Mouse (Mus musculus): ENCODE data around the gene Pkp4. TPM values are rescaled to one million over a fixed set of nuclear protein-coding genes. Genes with fewer than 3 reads are reported as not detected.

The Pkp4 gene
- polyA plus RNA-seq, 1 experiment from 2014 or later, result 45.1 TPM

DNA sequence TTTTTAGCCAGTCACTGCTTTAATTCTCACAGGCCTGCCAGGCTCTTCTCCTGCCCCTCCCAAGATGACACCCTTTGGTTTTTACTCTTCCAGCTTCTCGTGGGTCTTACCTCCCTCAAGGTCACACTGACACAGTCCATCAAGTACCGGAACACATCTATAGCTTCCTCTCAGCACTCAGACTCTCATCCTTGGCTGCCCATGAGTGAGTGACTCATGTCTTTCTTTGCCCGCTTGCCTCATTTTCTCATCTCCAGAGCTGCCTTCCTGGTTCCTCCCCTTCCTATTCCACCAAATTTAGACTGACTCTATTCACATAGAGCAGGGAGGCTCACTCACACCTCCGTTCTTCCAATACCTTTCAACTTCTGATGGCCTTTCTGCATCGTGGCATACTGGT is 42.3 kb downstream of the Pkp4 start:
- peaks cover 5% of the 10 kb centered on the region; the same call in 1 of the 2 replicates for H3K4me1 ChIP-seq (ENCODE audit: control insufficient read depth, insufficient read depth, low read length)
- WGBS, result 70% methylated on average over 5 of the region's 5 CpGs
- no peak overlapping the region for H3K27ac ChIP-seq (ENCODE audit: low read length)
- no peak for ATAC-seq (ENCODE audit: insufficient number of reproducible peaks, insufficient read depth, low FRiP score, low read depth)
- H3K9me3 ChIP-seq (ENCODE audit: control insufficient read depth, low read depth, low read length), result no peaks in the 10 kb centered on the region
- no peak overlapping the region for H3K4me3 ChIP-seq (ENCODE audit: low read depth, low read length)
- H3K4me2 ChIP-seq (replicated peaks; ENCODE audit: low read depth, low read length), result no peak overlapping the region
- H3K36me3 ChIP-seq (ENCODE audit: control insufficient read depth, insufficient read depth, low read length), result no peaks in the 10 kb centered on the region
- no peaks in the 10 kb centered on the region for H3K27me3 ChIP-seq (ENCODE audit: control insufficient read depth, insufficient read depth, low read length)
- H3K9ac ChIP-seq (replicated peaks; ENCODE audit: low read depth, low read length), result no peak overlapping the region

DNA sequence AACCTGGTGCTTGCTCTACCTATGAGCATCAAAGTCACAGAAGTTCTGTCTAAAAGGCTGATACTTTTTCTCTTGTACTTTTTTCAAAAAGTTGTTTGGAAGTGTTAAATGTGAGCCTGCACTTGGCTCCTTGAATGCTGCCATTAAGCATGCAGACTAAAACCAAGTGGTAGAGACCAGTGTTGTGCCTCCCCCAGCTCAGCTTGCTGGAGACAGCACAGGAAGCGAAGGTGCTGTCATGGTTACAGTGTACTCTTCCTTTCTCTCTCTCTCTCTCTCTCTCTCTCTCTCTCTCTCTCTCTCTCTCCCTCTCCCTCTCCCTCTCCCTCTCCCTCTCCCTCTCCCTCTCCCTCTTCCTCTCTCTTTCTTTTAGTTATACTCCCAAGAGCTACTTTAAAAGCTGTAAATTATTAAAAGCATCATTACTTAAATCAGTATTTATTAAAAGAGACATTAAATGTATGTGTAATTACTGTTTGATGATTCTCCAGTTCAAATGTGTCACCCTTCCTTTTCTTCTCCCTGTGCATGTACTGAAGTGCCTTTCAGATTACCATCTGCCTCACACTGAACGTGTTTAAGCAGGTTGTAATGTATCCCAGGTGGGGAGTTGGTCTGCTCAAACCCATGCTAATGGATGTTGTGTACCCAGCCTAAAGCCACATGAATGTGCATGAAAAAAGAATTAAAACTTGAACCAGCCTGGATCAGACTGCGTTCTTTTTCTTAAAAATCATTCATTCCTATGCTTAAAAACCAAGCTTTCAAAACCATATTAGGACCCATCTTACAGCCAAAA is 43.2 kb downstream of the Pkp4 start:
- Histone ChIP-seq H3K4me1 (ENCODE audit: control insufficient read depth, insufficient read depth, low read length) (peaks cover 6% of the 10 kb centered on the region; the same call in 1 of the 2 replicates), H3K9me3 (ENCODE audit: control insufficient read depth, low read depth, low read length) (no peaks in the 10 kb centered on the region), H3K4me2 (replicated peaks; ENCODE audit: low read depth, low read length) (no peak overlapping the region), H3K4me3 (ENCODE audit: low read depth, low read length) (no peak overlapping the region), H3K36me3 (ENCODE audit: control insufficient read depth, insufficient read depth, low read length) (no peaks in the 10 kb centered on the region), H3K9ac (replicated peaks; ENCODE audit: low read depth, low read length) (no peak overlapping the region), H3K27ac (ENCODE audit: low read length) (no peak overlapping the region), H3K27me3 (ENCODE audit: control insufficient read depth, insufficient read depth, low read length) (no peaks in the 10 kb centered on the region)
- no peak for ATAC-seq (ENCODE audit: insufficient number of reproducible peaks, insufficient read depth, low FRiP score, low read depth)
- WGBS, result 54% methylated on average over 3 of the region's 3 CpGs

DNA sequence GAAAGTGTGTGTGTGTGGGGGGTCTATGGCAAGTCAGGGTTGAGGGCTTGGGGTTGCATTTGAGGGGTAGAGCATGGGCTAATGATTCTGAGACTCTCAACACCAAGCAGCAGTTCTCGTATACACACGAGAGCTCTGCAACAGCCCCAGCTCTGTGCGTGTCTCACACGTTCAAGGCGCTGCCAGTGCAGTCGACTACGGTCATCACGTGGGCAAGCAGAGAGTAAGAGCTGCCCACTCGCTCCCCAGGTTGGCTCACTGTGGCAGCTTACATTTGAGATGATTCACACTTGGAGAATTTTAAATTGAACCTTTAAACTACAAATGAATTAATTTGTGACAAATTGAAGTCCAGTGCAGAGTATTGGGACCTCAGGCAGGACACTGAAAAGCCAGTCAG is 44.4 kb downstream of the Pkp4 start:
- no peaks in the 10 kb centered on the region for H3K27me3 ChIP-seq (ENCODE audit: control insufficient read depth, insufficient read depth, low read length)
- H3K9me3 ChIP-seq (ENCODE audit: control insufficient read depth, low read depth, low read length), result no peaks in the 10 kb centered on the region
- no peak overlapping the region for H3K9ac ChIP-seq (replicated peaks; ENCODE audit: low read depth, low read length)
- no peaks in the 10 kb centered on the region for H3K36me3 ChIP-seq (ENCODE audit: control insufficient read depth, insufficient read depth, low read length)
- no peak overlapping the region for H3K4me3 ChIP-seq (ENCODE audit: low read depth, low read length)
- no peak overlapping the region for H3K27ac ChIP-seq (ENCODE audit: low read length)
- H3K4me2 ChIP-seq (replicated peaks; ENCODE audit: low read depth, low read length), result no peak overlapping the region
- H3K4me1 ChIP-seq (ENCODE audit: control insufficient read depth, insufficient read depth, low read length), result peaks cover 6% of the 10 kb centered on the region; the same call in 1 of the 2 replicates
- no peak for ATAC-seq (ENCODE audit: insufficient number of reproducible peaks, insufficient read depth, low FRiP score, low read depth)
- 91% methylated on average over 9 of the region's 9 CpGs for WGBS

DNA sequence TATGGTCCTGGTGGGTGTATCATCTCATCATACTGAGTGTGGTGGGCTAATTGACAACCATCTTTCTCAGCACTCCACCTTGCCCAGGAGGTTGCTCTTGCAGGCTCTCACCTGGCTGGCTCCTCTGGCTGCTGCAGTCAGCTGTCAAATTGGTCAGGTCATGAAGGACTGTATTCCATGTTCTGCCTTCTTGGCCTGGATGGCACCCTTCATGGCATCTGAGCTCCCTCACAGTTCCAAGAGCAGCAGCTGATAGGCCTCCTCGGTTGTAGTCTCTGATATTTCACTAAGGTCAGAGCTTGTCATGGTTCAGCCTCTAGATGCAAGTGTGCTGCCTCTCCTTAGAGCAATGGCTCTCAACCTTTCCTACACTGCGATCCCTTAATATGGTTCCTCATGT is 45.5 kb downstream of the Pkp4 start:
- Histone ChIP-seq H3K9me3 (ENCODE audit: control insufficient read depth, low read depth, low read length) (no peaks in the 10 kb centered on the region), H3K27ac (ENCODE audit: low read length) (no peak overlapping the region), H3K4me3 (ENCODE audit: low read depth, low read length) (no peak overlapping the region), H3K4me1 (ENCODE audit: control insufficient read depth, insufficient read depth, low read length) (peaks cover 6% of the 10 kb centered on the region; the same call in 1 of the 2 replicates), H3K36me3 (ENCODE audit: control insufficient read depth, insufficient read depth, low read length) (no peaks in the 10 kb centered on the region), H3K4me2 (replicated peaks; ENCODE audit: low read depth, low read length) (no peak overlapping the region), H3K27me3 (ENCODE audit: control insufficient read depth, insufficient read depth, low read length) (no peaks in the 10 kb centered on the region), H3K9ac (replicated peaks; ENCODE audit: low read depth, low read length) (no peak overlapping the region)
- WGBS, result 95% methylated on average over 2 of the region's 2 CpGs
- no peak for ATAC-seq (ENCODE audit: insufficient number of reproducible peaks, insufficient read depth, low FRiP score, low read depth)

DNA sequence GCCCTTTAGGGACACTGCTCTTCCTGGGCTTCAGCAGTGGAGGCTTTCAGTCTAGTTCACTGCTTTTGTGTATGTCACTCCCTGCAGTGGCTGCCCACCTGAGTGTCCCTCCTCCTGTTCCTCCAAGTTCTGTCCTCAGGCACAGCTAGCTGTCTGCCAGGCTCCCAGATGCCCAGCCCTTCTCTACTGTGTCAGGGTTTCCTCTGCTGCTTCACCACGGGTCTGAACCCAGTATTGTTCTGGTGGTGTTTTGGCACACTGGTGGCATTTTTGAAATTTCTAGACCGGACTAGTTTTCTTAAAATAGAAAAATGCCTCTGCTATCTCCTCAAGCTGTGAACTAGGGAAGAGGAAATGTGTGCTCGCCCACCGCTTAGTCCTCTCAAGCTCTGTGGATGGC is 46.6 kb downstream of the Pkp4 start:
- Histone ChIP-seq H3K27me3 (ENCODE audit: control insufficient read depth, insufficient read depth, low read length) (no peaks in the 10 kb centered on the region), H3K4me2 (replicated peaks; ENCODE audit: low read depth, low read length) (no peak overlapping the region), H3K27ac (ENCODE audit: low read length) (no peak overlapping the region), H3K36me3 (ENCODE audit: control insufficient read depth, insufficient read depth, low read length) (no peaks in the 10 kb centered on the region; the same call in 1 of the 2 replicates), H3K9ac (replicated peaks; ENCODE audit: low read depth, low read length) (no peak overlapping the region), H3K4me1 (ENCODE audit: control insufficient read depth, insufficient read depth, low read length) (peaks cover 6% of the 10 kb centered on the region; the same call in 1 of the 2 replicates), H3K9me3 (ENCODE audit: control insufficient read depth, low read depth, low read length) (no peaks in the 10 kb centered on the region), H3K4me3 (ENCODE audit: low read depth, low read length) (no peak overlapping the region)
- no peak for ATAC-seq (ENCODE audit: insufficient number of reproducible peaks, insufficient read depth, low FRiP score, low read depth)
- 64% methylated on average over 4 of the region's 4 CpGs for WGBS

DNA sequence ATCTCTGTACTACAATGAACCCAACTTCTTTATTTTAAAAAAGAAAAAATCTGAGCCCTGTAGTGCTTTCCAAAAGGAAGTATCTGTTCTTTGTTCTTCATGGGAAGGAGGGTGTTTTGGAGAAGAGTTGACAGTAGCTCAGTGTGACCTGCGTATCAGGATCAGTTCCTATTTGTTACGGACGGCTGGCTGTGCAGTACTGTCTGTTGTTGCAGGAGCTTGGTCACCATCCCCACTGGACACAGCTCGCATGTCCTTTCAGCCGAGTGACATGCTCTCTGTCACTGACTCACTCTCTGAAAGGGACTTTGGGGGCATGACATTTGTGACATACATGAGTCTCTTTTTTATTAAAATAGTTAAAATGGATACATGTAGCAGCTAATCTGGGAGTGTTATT is 47.1 kb downstream of the Pkp4 start:
- H3K36me3 ChIP-seq (ENCODE audit: control insufficient read depth, insufficient read depth, low read length), result no peaks in the 10 kb centered on the region; the same call in 1 of the 2 replicates
- no peak overlapping the region for H3K27ac ChIP-seq (ENCODE audit: low read length)
- H3K4me2 ChIP-seq (replicated peaks; ENCODE audit: low read depth, low read length), result no peak overlapping the region
- no peak overlapping the region for H3K4me3 ChIP-seq (ENCODE audit: low read depth, low read length)
- no peak overlapping the region for H3K9ac ChIP-seq (replicated peaks; ENCODE audit: low read depth, low read length)
- H3K9me3 ChIP-seq (ENCODE audit: control insufficient read depth, low read depth, low read length), result no peaks in the 10 kb centered on the region
- ATAC-seq (ENCODE audit: insufficient number of reproducible peaks, insufficient read depth, low FRiP score, low read depth), result no peak
- H3K27me3 ChIP-seq (ENCODE audit: control insufficient read depth, insufficient read depth, low read length), result no peaks in the 10 kb centered on the region
- H3K4me1 ChIP-seq (ENCODE audit: control insufficient read depth, insufficient read depth, low read length), result peaks cover 6% of the 10 kb centered on the region; the same call in 1 of the 2 replicates
- 78% methylated on average over 5 of the region's 5 CpGs for WGBS

DNA sequence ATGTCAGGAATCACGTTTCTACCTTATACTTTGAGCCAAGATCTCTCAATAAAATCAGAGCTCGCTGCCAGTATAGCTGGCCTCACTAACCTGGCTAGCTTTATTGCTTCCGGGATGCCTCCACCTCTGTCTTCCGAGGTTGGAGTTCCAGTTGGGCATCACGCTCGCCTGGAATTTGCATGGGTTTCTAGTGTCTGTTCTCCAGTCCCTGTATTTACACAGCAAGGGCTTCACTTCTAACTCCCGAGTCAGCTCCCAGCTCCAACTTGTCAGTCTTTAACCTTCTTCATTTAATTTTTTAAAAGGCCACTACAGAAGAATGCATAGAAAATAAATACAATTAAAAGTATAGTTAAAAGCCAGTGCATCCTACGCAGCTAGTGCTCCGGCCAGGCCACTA is 47.6 kb downstream of the Pkp4 start:
- Histone ChIP-seq H3K9ac (replicated peaks; ENCODE audit: low read depth, low read length) (no peak overlapping the region), H3K9me3 (ENCODE audit: control insufficient read depth, low read depth, low read length) (no peaks in the 10 kb centered on the region), H3K4me3 (ENCODE audit: low read depth, low read length) (no peak overlapping the region), H3K27me3 (ENCODE audit: control insufficient read depth, insufficient read depth, low read length) (no peaks in the 10 kb centered on the region), H3K4me1 (ENCODE audit: control insufficient read depth, insufficient read depth, low read length) (peaks cover 6% of the 10 kb centered on the region; the same call in 1 of the 2 replicates), H3K27ac (ENCODE audit: low read length) (no peak overlapping the region), H3K36me3 (ENCODE audit: control insufficient read depth, insufficient read depth, low read length) (no peaks in the 10 kb centered on the region; the same call in 1 of the 2 replicates), H3K4me2 (replicated peaks; ENCODE audit: low read depth, low read length) (no peak overlapping the region)
- 68% methylated on average over 9 of the region's 9 CpGs for WGBS
- ATAC-seq (ENCODE audit: insufficient number of reproducible peaks, insufficient read depth, low FRiP score, low read depth), result no peak

DNA sequence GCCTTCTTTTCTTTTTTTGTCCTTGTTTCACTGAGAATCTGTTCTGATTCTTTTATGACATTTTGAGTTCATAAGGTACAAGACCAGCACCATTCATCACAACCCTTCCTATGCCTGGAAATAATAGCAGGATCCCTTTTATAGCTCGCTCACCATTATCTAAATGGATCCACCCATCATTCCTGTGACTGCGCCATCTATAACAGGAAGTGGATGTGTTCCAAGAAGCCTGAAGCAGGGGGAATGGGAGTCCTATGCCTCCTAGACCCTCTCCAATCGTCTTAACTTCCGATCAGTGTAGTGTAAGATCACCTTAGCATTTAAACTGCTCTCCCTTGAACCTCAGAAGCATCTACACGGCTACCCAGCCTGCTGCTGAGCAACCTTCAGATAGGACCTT is 50.4 kb downstream of the Pkp4 start:
- ATAC-seq (ENCODE audit: insufficient number of reproducible peaks, insufficient read depth, low FRiP score, low read depth), result no peak
- Histone ChIP-seq H3K9me3 (ENCODE audit: control insufficient read depth, low read depth, low read length) (no peaks in the 10 kb centered on the region), H3K4me2 (replicated peaks; ENCODE audit: low read depth, low read length) (no peak overlapping the region), H3K9ac (replicated peaks; ENCODE audit: low read depth, low read length) (no peak overlapping the region), H3K4me1 (ENCODE audit: control insufficient read depth, insufficient read depth, low read length) (peaks cover 6% of the 10 kb centered on the region; the same call in 1 of the 2 replicates), H3K27me3 (ENCODE audit: control insufficient read depth, insufficient read depth, low read length) (no peaks in the 10 kb centered on the region), H3K27ac (ENCODE audit: low read length) (no peak overlapping the region), H3K4me3 (ENCODE audit: low read depth, low read length) (no peak overlapping the region), H3K36me3 (ENCODE audit: control insufficient read depth, insufficient read depth, low read length) (no peaks in the 10 kb centered on the region; the same call in 1 of the 2 replicates)
- WGBS, result 81% methylated on average over 5 of the region's 5 CpGs
